Mouse (Mus musculus): Measurements from ENCODE around the gene Adamtsl1.

- TF ChIP-seq CTCF (conservative IDR thresholded peaks at IDR 0.05; ENCODE audit: insufficient read depth, insufficient read length, low read depth, low read length) (no peak), POLR2A (IDR thresholded peaks at IDR 0.05; ENCODE audit: low read depth, low read length) (no peak)
These were observed 815.5 kb downstream of the Adamtsl1 start for GRCm38 (mm10) chr4:86329481-86329880.

Measured in kidney, adult 2 months (tissue).